Mouse (Mus musculus) lung, postnatal 0 days (tissue): ENCODE measurements around the gene Prkcz.

Source experiments
- CTCF ChIP-seq: IDR thresholded peaks from 2 replicates; pipeline ENCODE4 v1.5.1; 2016; ENCODE audit warnings: antibody characterized with exemption, mild to moderate bottlenecking
- EP300 ChIP-seq: IDR thresholded peaks from 2 replicates; pipeline ENCODE4 v1.6.1; 2016; ENCODE audit warnings: antibody characterized with exemption, mild to moderate bottlenecking, control low read depth

DNA sequence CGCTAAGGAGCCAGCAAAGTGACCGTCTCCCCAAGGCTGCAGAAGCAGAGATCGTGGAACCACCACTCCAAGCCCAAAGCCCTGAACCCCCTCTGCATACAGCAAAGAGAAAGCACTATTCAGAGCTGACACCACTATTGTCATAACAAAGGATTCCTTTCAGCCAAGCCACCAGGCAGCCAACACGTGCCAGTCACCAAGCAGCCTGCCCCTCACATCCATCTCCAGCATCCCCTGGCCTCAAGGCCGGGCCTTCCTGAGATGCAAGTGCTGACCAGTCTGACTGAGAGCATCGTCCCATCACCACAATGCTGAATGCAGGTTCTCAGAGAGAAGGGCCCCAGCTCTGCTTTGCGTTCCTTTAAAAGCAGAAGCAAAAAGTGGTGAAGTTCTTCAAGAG is 28.9 kb downstream of the Prkcz start:
- TF ChIP-seq CTCF (no peak), EP300 (no peak)
